Mouse (Mus musculus): ENCODE measurements at regions not wholly inside any gene's neighbourhood (a gene's known extent, or its start where the extent isn't known, plus 50 kb on each side); places are given as distances from the start of the nearest gene placed in this dataset.

DNA sequence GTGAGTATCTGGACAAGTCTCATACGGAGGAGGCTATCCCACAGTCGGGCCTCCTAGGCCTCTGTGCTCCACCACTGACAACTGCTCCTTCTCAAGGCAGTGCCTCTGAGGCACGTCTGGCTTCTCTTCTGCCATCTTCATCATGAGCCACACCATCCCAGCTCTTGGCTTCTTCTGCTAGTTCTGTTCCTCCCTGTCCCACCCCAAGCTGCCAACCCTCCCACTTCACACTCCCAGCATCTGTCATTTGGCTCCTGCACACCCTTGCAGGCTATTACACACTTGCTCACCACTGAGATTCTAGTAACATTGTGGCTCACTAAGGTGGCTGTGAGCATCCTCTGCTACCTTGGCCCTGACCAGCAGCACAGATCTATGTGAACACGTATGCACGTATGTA, 221.1 kb upstream of the Slc16a7 start:
- Histone ChIP-seq H3K36me3 (ENCODE audit: control insufficient read depth, insufficient read depth, low read length) (no peaks in the 10 kb centered on the region), H3K4me1 (ENCODE audit: control insufficient read depth, insufficient read depth, low read length) (no peaks in the 10 kb centered on the region), H3K79me2 (replicated peaks; ENCODE audit: control insufficient read depth, insufficient read depth, low read length) (no peaks in the 10 kb centered on the region), H3K27me3 (ENCODE audit: control insufficient read depth, insufficient read depth, low read length) (no peaks in the 10 kb centered on the region), H3K9ac (ENCODE audit: low read depth, low read length) (no peak overlapping the region), H3K4me3 (no peak overlapping the region), H3K27ac (no peak overlapping the region)
- no peak for TF ChIP-seq EP300 (IDR thresholded peaks at IDR 0.05; ENCODE audit: insufficient read depth, low read depth, low read length)
- intact Hi-C loops (cut with DNase I) = no loop called here
- 74% methylated on average over 5 of the region's 5 CpGs for WGBS
- no peak for DNase-seq

DNA sequence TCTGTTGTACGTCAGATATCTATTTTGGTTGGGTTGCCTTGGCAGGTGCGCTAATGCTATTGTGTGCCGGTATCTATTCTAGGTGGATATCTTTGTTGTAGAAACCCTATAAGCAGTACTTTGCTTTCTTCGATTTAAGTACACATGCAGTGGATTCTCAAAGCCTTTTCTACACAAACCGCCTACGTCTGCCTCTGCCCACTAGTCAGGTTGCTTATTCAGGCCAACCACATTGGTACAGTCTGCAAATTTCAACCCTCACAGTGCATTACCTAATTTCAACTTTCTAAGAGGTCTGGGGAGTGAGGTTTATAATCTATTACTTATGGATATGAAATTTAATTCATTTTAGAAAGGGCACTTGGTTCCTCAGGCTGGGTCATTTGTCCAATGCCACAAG, 223.5 kb upstream of the Slc16a7 start:
- no peak overlapping the region for H3K27ac ChIP-seq
- H3K4me3 ChIP-seq = no peak overlapping the region
- no peak overlapping the region for H3K9ac ChIP-seq (ENCODE audit: low read depth, low read length)
- no peaks in the 10 kb centered on the region for H3K27me3 ChIP-seq (ENCODE audit: control insufficient read depth, insufficient read depth, low read length)
- no peaks in the 10 kb centered on the region for H3K36me3 ChIP-seq (ENCODE audit: control insufficient read depth, insufficient read depth, low read length)
- intact Hi-C loops (cut with DNase I) = no loop called here
- no peaks in the 10 kb centered on the region for H3K79me2 ChIP-seq (replicated peaks; ENCODE audit: control insufficient read depth, insufficient read depth, low read length)
- DNase-seq = no peak
- no peak for TF ChIP-seq CTCF (IDR thresholded peaks at IDR 0.05)
- TF ChIP-seq EP300 (IDR thresholded peaks at IDR 0.05; ENCODE audit: insufficient read depth, low read depth, low read length) = no peak
- no peak for TF ChIP-seq POLR2A (IDR thresholded peaks at IDR 0.05; ENCODE audit: insufficient read depth, low read depth, low read length)
- 89% methylated on average over 6 of the region's 6 CpGs for WGBS
- H3K4me1 ChIP-seq (ENCODE audit: control insufficient read depth, insufficient read depth, low read length) = no peaks in the 10 kb centered on the region

DNA sequence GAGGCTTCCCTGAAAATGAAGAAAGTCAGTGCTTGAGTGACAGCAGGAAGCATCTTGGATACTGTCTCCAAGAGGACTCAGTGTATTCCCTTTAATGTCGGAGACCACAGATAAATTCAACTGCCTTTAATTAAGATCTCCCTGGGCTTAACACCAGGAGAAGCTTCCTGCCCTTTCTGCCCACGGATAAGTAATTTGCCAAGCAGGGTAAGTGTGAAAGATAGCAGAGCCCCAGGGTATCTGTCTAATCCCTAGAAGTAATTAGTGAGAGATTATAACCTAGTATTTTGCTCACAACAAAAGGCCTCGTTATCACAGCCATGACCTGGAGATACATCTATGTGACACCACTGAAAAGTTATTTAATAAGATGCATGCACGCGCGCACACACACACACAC, 232.1 kb upstream of the Slc16a7 start:
- intact Hi-C loops (cut with DNase I) = no loop called here
- no peak overlapping the region for H3K4me3 ChIP-seq
- 56% methylated on average over 6 of the region's 6 CpGs for WGBS
- H3K27ac ChIP-seq = no peak overlapping the region
- no peak for DNase-seq
- H3K36me3 ChIP-seq (ENCODE audit: control insufficient read depth, insufficient read depth, low read length) = no peaks in the 10 kb centered on the region
- no peaks in the 10 kb centered on the region for H3K4me1 ChIP-seq (ENCODE audit: control insufficient read depth, insufficient read depth, low read length)
- TF ChIP-seq POLR2A (IDR thresholded peaks at IDR 0.05; ENCODE audit: insufficient read depth, low read depth, low read length) (no peak), EP300 (IDR thresholded peaks at IDR 0.05; ENCODE audit: insufficient read depth, low read depth, low read length) (no peak), CTCF (IDR thresholded peaks at IDR 0.05) (no peak)
- no peaks in the 10 kb centered on the region for H3K27me3 ChIP-seq (ENCODE audit: control insufficient read depth, insufficient read depth, low read length)
- H3K9ac ChIP-seq (ENCODE audit: low read depth, low read length) = no peak overlapping the region
- no peaks in the 10 kb centered on the region for H3K79me2 ChIP-seq (replicated peaks; ENCODE audit: control insufficient read depth, insufficient read depth, low read length)

- Histone ChIP-seq H3K27me3 (ENCODE audit: control insufficient read depth, insufficient read depth, low read length) (no peaks in the 10 kb centered on the region), H3K27ac (no peak overlapping the region), H3K4me3 (no peak overlapping the region), H3K36me3 (ENCODE audit: control insufficient read depth, insufficient read depth, low read length) (no peaks in the 10 kb centered on the region), H3K4me1 (ENCODE audit: control insufficient read depth, insufficient read depth, low read length) (no peaks in the 10 kb centered on the region), H3K9ac (ENCODE audit: low read depth, low read length) (no peak overlapping the region), H3K79me2 (replicated peaks; ENCODE audit: control insufficient read depth, insufficient read depth, low read length) (no peaks in the 10 kb centered on the region)
- no peak for DNase-seq
- 41% methylated on average over 7 of the region's 7 CpGs for WGBS
- TF ChIP-seq CTCF (IDR thresholded peaks at IDR 0.05) (no peak), POLR2A (IDR thresholded peaks at IDR 0.05; ENCODE audit: insufficient read depth, low read depth, low read length) (no peak), EP300 (IDR thresholded peaks at IDR 0.05; ENCODE audit: insufficient read depth, low read depth, low read length) (no peak)
- intact Hi-C loops (cut with DNase I) = no loop called here
These were observed 234.6 kb upstream of the Slc16a7 start for GRCm38 (mm10) chr10:125623836-125624235.

DNA sequence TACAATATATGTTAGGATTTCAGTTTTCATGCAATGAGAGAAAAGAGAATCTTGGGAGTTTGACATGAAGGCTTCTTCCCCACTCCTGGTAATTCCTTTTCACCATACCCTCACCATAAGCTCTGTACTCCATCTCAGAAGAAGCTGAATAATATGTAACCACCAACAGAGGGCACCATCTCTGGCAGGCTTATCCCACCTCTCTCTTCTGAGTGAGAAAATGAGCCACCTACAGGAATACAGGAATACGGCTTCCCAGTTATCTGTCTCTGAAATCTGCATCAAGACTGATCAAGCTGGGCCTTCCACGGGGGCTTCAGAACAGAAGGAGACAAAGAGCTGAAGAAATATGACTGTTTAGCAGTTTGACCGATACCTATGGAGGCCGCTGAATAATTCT, 278.6 kb upstream of the Slc16a7 start:
- Histone ChIP-seq H3K9ac (ENCODE audit: low read depth, low read length) (no peak overlapping the region), H3K4me3 (no peak overlapping the region), H3K4me1 (ENCODE audit: control insufficient read depth, insufficient read depth, low read length) (no peaks in the 10 kb centered on the region), H3K36me3 (ENCODE audit: control insufficient read depth, insufficient read depth, low read length) (no peaks in the 10 kb centered on the region), H3K27me3 (ENCODE audit: control insufficient read depth, insufficient read depth, low read length) (no peaks in the 10 kb centered on the region), H3K79me2 (replicated peaks; ENCODE audit: control insufficient read depth, insufficient read depth, low read length) (no peaks in the 10 kb centered on the region), H3K27ac (no peak overlapping the region)
- TF ChIP-seq CTCF (IDR thresholded peaks at IDR 0.05) = no peak
- no peak for TF ChIP-seq POLR2A (IDR thresholded peaks at IDR 0.05; ENCODE audit: insufficient read depth, low read depth, low read length)
- no peak for TF ChIP-seq EP300 (IDR thresholded peaks at IDR 0.05; ENCODE audit: insufficient read depth, low read depth, low read length)
- intact Hi-C loops (cut with DNase I) = no loop called here
- 89% methylated on average over 4 of the region's 4 CpGs for WGBS
- no peak for DNase-seq

GRCm38 (mm10) chr10:125673637-125674036, 284.4 kb upstream of the Slc16a7 start:
- TF ChIP-seq EP300 (IDR thresholded peaks at IDR 0.05; ENCODE audit: insufficient read depth, low read depth, low read length) = no peak
- no peak for TF ChIP-seq CTCF (IDR thresholded peaks at IDR 0.05)
- TF ChIP-seq POLR2A (IDR thresholded peaks at IDR 0.05; ENCODE audit: insufficient read depth, low read depth, low read length) = no peak
- H3K36me3 ChIP-seq (ENCODE audit: control insufficient read depth, insufficient read depth, low read length) = no peaks in the 10 kb centered on the region
- no peak for DNase-seq
- H3K9ac ChIP-seq (ENCODE audit: low read depth, low read length) = no peak overlapping the region
- no peak overlapping the region for H3K4me3 ChIP-seq
- H3K4me1 ChIP-seq (ENCODE audit: control insufficient read depth, insufficient read depth, low read length) = no peaks in the 10 kb centered on the region
- H3K79me2 ChIP-seq (replicated peaks; ENCODE audit: control insufficient read depth, insufficient read depth, low read length) = no peaks in the 10 kb centered on the region
- intact Hi-C loops (cut with DNase I) = no loop called here
- 76% methylated on average over 11 of the region's 11 CpGs for WGBS
- H3K27me3 ChIP-seq (ENCODE audit: control insufficient read depth, insufficient read depth, low read length) = no peaks in the 10 kb centered on the region
- H3K27ac ChIP-seq = no peak overlapping the region

All from heart, adult 2 months (tissue).